Mouse (Mus musculus) CH12.LX (cell line): Measurements from ENCODE around the gene Fgfr2.

Experiments
- CTCF ChIP-seq, 2 experiments: IDR thresholded peaks in 1 of 2; conservative IDR thresholded peaks in 1 of 2; 2 replicates each; pipeline ENCODE4 v1.5.1; 2011 to 2012; ENCODE audit warnings: low read depth in 2 of 2, low read length in 2 of 2, improper control_type of control experiment in 1 of 2, inconsistent platforms in 1 of 2, mild to moderate bottlenecking in 1 of 2, moderate library complexity in 1 of 2
- EP300 ChIP-seq: IDR thresholded peaks from 2 replicates; pipeline ENCODE4 v1.6.1; 2011; ENCODE audit warnings: low read length, improper control_type of control experiment
- POLR2A ChIP-seq: IDR thresholded peaks from 2 replicates; pipeline ENCODE4 v1.6.1; 2011; ENCODE audit warnings: low read depth, mild to moderate bottlenecking, improper control_type of control experiment, low read length

- TF ChIP-seq POLR2A (no peak), CTCF (conservative IDR thresholded peaks at IDR 0.05 in 1 of 2, IDR thresholded peaks at IDR 0.05 in 1 of 2; ENCODE audit: low read depth in 2 of 2, low read length in 2 of 2) (no peak), EP300 (no peak)
These were observed 2575.4 kb downstream of the Fgfr2 start for GRCm38 (mm10) chr7:130547635-130548175.
